Mouse (Mus musculus) urinary bladder, adult 2 months (tissue): ENCODE measurements around the gene Tk1. TPM values are rescaled to one million over a fixed set of nuclear protein-coding genes. Genes with fewer than 3 reads are reported as not detected.
"Not testable (repeated sequence)": the region's sequence is repeated elsewhere in the genome, so short reads cannot be mapped to it uniquely, and the experiment has no call there.

ENCODE experiments used
- DNase-seq: peaks from one replicate; pipeline ENCODE4 v3.0.0; 2022; ENCODE audit warnings: low spot score
- polyA plus RNA-seq: library from polyadenylated mRNA; depleted of rRNA; stranded (reverse); fragments of >200 nt; gene quantifications from 2 replicates; pipeline ENCODE4 v1.2.3, GENCODE M21; 2012

The Tk1 gene
- polyA plus RNA-seq, 1 experiment: 8.8 TPM

DNA sequence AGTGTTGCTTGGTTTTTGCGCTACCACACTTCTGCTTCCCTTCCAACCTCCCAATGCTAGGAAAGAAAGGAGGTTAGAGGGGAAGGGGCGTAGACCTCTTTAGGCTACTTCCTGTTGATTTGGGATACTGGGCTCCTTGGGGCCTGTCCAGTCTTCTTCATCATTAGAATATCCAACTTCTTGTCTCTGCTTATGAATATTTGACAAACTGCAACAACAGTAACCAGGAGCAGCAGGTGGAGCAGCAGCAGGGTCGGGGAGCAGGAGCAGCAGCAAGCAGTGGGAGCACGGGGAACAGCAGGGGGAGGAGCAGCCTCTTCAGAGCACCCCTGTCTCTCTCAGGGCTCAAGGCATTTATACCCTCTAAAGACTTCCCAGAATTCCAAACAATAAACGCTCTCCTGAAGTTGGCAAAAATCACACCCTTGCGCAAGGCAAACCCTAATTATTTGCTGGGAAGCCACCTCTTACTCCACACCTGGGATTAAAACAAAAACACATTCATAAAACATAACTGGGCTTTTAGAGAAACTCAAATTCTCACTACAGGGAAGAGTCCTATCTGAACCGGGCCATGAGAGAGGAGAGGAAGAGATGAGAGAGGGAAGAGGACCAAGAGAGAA, 21.8 kb upstream of the Tk1 start:
- no peak for DNase-seq

DNA sequence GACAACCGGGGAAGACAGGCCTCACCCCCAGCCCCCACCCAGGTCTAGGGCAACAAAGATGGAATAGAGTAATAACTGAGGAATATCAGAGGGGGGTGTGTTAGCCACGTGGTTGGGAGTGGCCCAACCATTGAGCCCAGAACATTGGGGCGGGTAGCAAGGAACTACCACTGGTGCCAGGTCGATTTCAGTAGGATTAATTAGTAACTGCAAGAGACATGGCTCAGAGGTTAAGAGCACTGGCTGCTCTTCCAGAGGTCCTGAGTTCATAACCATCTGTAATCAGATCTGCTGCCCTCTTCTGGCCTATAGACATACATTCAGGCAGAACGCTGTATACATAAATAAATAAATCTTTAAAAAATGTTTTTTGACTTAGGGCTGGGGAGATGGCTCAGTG, 20.7 kb upstream of the Tk1 start:
- no peak for DNase-seq

GRCm38 (mm10) chr11:117845651-117846050, 19.8 kb upstream of the Tk1 start:
- no peak for DNase-seq

GRCm38 (mm10) chr11:117844997-117845396, 19.1 kb upstream of the Tk1 start:
- no peak for DNase-seq

DNA sequence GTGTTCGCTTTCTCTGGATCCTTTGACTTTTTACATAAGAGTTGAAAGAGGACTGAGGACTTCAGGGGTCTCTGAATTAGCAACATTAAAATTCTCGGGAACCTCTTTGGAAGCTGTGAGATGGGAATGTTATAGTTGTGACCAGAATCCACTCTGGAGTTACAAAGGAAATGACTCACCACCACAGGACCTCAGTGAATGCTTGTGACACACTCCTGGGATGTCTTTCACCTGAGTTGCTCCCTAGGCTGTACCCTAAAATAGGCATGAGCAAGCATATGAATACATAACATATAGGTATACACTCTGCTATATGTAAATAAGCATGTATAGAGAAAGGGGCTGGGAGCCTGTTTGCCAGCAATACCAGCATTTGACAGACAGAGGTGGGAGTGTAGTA, 17.5 kb upstream of the Tk1 start:
- no peak for DNase-seq

GRCm38 (mm10) chr11:117840910-117841309, 15.0 kb upstream of the Tk1 start:
- DNase-seq: no peak

GRCm38 (mm10) chr11:117839021-117839420, 13.1 kb upstream of the Tk1 start:
- DNase-seq: no peak

DNA sequence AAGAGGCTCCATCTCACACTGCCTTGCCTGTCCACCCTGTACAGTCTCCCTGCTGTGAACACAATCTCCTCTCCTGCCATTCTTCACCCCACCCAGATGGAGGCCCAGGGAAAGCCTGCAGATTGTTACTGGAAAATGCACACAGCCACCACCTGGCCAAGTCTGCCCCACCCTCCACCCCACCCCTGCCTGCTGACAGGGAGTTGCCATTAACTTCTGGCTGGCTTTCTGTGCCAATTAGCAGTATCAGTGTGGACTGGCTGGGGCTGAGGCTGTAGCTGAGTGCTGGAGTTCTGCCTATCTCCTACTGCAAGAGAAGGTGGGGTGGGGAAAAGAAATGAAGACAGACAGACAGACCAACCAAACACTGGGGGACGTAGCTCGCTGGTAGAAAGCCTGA, 12.7 kb upstream of the Tk1 start:
- DNase-seq: no peak

DNA sequence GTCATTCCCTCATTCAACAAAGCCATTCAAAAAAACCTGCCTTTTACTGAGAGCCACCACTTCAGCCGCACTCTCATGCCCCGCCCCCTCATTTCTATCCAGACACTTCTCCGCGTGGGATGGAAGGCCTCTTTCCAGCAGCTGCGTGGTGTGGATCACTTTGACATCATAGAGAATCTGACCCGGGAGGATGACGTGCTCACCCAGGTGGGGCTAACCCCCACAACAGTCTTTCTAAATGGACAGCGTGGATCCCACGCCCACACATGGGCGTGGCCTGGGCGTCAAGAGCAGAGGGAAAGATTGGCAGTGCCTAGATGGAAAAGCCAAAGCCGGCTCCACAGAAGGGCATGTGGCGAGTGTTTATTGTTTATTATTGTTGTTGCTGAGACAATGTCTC, 10.4 kb upstream of the Tk1 start:
- DNase-seq: no peak

DNA sequence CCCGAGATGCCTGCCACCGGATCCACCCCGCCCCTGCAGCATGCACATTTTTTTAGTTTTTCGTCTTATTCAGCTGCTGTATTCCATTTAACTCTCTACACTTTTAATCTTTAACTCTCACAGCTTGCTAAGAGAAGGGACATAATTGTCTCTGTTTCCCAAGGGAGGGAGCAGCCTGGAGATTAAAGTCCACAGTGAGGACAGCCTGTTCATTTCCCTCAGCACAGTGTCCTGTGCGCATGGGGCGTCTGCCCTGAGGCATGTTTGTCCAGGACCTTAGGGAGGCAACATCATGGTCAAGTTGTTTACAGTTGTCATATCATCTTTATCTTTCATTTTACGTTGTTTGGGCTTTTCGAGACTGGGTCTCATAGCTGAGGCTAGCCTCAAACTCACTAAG, 8.2 kb upstream of the Tk1 start:
- no peak for DNase-seq

DNA sequence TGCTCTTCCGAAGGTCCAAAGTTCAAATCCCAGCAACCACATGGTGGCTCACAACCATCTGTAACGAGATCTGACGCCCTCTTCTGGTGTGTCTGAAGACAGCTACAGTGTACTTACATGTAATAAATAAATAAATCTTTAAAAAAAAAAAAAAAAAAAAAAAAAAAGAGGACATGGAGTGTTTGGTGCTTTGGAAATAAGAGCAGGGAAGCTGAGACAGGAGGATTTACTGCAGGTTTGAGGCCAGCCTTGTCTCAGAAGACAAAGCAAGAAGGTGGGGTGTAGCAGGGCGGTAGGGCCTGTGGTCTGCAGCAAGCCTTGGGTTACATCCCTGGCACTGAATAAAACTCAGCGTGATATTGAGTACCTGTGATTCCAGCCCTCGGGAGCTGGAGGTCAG, 7.6 kb upstream of the Tk1 start:
- DNase-seq: not testable (repeated sequence)

- no peak for DNase-seq
These were observed 6.4 kb upstream of the Tk1 start for GRCm38 (mm10) chr11:117832086-117832969.

DNA sequence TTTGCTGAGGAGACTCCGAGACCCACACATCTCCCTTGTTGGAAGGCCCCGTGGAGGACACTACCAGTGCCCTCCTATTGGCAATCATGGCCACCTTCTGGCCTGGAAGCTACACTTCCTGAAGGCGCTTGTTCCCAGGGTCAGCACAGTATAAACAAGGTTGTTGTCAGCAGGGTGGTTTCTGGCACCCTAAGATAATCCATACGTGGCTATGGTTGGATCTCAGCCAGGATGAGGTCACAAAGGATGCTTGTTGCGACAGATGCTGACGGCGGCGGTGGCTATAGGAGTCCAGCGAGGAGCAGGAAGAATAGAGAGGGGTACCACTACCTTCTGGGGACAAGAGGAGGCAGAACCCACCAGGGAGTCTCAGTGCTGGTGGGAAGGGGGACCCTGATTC, 4.5 kb upstream of the Tk1 start:
- DNase-seq: no peak

- DNase-seq: no peak
These were observed 3.9 kb upstream of the Tk1 start for GRCm38 (mm10) chr11:117829671-117830215.

GRCm38 (mm10) chr11:117828888-117829604, 3.2 kb upstream of the Tk1 start:
- DNase-seq: no peak

- DNase-seq: no peak
These were observed 2.4 kb upstream of the Tk1 start for GRCm38 (mm10) chr11:117828149-117828887.

GRCm38 (mm10) chr11:117827386-117827785, 1.5 kb upstream of the Tk1 start:
- DNase-seq: no peak

DNA sequence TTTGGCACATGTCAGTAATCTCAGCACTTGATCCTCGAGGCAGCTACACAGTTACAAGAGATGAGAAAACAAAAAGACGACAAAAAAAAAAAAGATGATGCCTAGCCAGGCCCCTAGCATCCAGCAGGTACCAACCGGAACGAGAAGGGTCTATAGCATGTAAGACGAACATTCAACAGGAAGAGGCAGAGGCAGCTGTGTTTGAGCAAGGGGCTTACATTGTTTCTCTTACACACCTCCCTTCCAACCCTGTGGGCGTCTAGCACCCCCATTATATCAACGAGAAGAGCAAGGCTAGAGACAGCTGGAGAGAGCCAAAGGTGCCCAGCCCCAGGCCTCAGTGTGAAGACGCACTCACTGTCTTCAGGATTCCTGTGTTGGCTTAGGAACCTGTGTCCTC, 1.0 kb upstream of the Tk1 start:
- DNase-seq: no peak

GRCm38 (mm10) chr11:117826164-117826563, 272 bp upstream of the Tk1 start:
- DNase-seq: no peak

DNA sequence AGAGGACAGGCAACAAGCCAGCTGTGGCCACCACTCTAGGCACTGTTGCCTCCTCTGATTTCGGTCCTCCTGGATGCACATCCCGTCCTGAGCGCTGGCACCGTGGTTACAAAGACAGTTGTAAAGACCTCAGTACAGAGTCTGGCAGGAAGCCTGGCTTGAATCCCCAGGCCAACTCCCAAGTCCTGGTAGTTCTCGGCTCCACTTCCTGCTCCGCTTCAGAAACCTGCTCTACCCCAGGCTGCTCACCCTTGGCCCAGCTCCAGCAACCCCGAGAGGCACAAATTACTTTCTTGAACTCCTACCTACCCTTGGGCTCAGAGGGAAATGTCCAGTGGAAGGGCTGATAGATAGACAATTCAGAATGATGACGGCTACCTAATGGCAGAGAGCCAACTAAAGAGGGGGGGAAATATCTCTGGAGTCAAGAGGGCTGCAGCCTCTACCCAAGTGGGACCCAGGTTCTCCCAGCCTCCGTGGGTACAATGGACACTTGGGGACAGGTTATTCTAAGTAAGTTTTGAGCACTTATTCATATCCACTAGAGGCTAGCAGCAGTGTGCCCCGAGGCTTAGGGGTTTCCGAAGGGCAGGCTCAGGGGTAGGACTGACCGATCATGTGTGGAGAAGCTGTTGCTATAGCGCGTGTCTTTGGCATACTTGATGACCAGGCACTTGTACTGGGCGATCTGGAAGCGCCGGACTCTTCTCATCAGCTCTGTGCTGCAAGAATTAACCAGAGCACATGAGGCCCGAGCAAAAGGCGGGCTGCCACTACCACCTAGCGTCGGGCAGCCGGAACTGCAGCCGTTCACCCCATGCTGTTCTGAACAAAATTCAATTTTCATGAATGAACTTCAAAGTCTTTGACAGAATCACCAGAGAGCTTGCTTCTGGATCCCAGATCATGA, 1.6 kb downstream of the Tk1 start:
- DNase-seq: peak; percentile 58

DNA sequence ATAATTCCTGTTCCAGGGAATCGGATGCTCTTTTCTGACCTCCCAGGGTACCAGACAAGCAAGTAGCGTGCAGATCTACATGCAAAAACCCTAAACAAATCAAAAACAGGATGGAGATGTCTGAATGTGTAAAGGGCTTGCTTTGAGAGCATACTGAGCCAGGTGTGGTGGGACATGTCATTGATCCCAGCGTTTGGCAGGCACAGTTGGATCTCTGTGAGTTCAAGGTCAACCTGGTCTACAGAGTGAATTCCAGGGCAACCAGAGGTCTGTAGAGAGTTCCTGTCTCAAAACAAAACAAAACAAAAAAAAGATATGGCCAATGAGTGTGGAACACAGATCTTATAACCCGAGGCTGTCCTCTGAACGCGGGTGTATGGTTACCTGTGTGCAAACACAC, 2.5 kb downstream of the Tk1 start:
- DNase-seq: no peak
